Mouse (Mus musculus) MEL (cell line): ENCODE measurements around the gene Il12rb1. TPM values are rescaled to one million over a fixed set of nuclear protein-coding genes. Genes with fewer than 3 reads are reported as not detected.

Source experiments
- DNase-seq: peaks from one replicate; pipeline ENCODE4 v3.0.0; 2011; ENCODE audit warnings: low read depth, low spot score
- H3K27ac ChIP-seq: 2 replicates; pipeline ENCODE4 v1.5.1; 2012; ENCODE audit warnings: low read depth, mild to moderate bottlenecking, control low read depth, low read length, moderate library complexity; ENCODE audit not compliant: control insufficient read depth
- H3K27me3 ChIP-seq, 2 experiments: fragments of 150-350 bp in 1 of 2; sonication (generic) in 1 of 2; 2 replicates each; pipeline ENCODE4 v1.6.1; 2012; ENCODE audit warnings: low read length in 2 of 2, mild to moderate bottlenecking in 2 of 2, improper control_type of control experiment in 1 of 2, moderate library complexity in 1 of 2; ENCODE audit not compliant: insufficient read depth in 2 of 2, control insufficient read depth in 1 of 2
- H3K36me3 ChIP-seq, 2 experiments: 2 replicates each; pipeline ENCODE4 v1.6.1; 2012 to 2014; ENCODE audit warnings: low read length in 2 of 2, improper control_type of control experiment in 1 of 2, inconsistent platforms in 1 of 2, mild to moderate bottlenecking in 1 of 2; ENCODE audit not compliant: insufficient read depth in 2 of 2, control insufficient read depth in 1 of 2
- H3K4me1 ChIP-seq, 2 experiments: fragments of 150-350 bp in 1 of 2; sonication (generic) in 1 of 2; 2 replicates each; pipeline ENCODE4 v1.6.1; 2012; ENCODE audit warnings: low read length in 2 of 2, improper control_type of control experiment in 1 of 2, mild to moderate bottlenecking in 1 of 2; ENCODE audit not compliant: insufficient read depth in 2 of 2, control insufficient read depth in 1 of 2
- H3K4me3 ChIP-seq, 2 experiments: fragments of 150-350 bp in 1 of 2; sonication (generic) in 1 of 2; 2 replicates each; pipeline ENCODE4 v1.5.1; 2012; ENCODE audit warnings: low read depth in 2 of 2, low read length in 2 of 2, mild to moderate bottlenecking in 2 of 2, moderate library complexity in 2 of 2, control low read depth in 1 of 2, improper control_type of control experiment in 1 of 2; ENCODE audit not compliant: control insufficient read depth in 1 of 2, insufficient read depth in 1 of 2
- H3K79me2 ChIP-seq: 2 replicates; pipeline ENCODE4 v1.6.1; 2012; ENCODE audit warnings: mild to moderate bottlenecking, low read length, moderate library complexity; ENCODE audit not compliant: control insufficient read depth, poor library complexity, insufficient read depth
- H3K9ac ChIP-seq: 2 replicates; pipeline ENCODE4 v1.6.1; 2012; ENCODE audit warnings: low read depth, mild to moderate bottlenecking, control low read depth, low read length, moderate library complexity; ENCODE audit not compliant: control insufficient read depth, poor library complexity, severe bottlenecking
- H3K9me3 ChIP-seq: fragments of 150-350 bp; sonication (generic); replicated peaks from 2 replicates; pipeline ENCODE4 v1.6.1; 2012; ENCODE audit warnings: mild to moderate bottlenecking, low read length, improper control_type of control experiment, moderate library complexity; ENCODE audit not compliant: insufficient read depth
- BHLHE40 ChIP-seq: IDR thresholded peaks from 2 replicates; pipeline ENCODE4 v1.6.1; 2012; ENCODE audit warnings: low read depth, mild to moderate bottlenecking, inconsistent platforms, low read length, improper control_type of control experiment, borderline replicate concordance
- CHD2 ChIP-seq: IDR thresholded peaks from 2 replicates; pipeline ENCODE4 v1.6.1; 2011; ENCODE audit warnings: low read length, improper control_type of control experiment
- ELF1 ChIP-seq: IDR thresholded peaks from 2 replicates; pipeline ENCODE4 v1.6.1; 2014; ENCODE audit warnings: low read depth, mild to moderate bottlenecking, inconsistent platforms, low read length, improper control_type of control experiment, moderate library complexity
- ETS1 ChIP-seq: IDR thresholded peaks from 2 replicates; pipeline ENCODE4 v1.6.1; 2012; ENCODE audit warnings: low read depth, mild to moderate bottlenecking, inconsistent platforms, low read length, improper control_type of control experiment, moderate library complexity
- GABPA ChIP-seq: IDR thresholded peaks from 2 replicates; pipeline ENCODE4 v1.6.1; 2012; ENCODE audit warnings: low read depth, mild to moderate bottlenecking, inconsistent platforms, low read length, improper control_type of control experiment, moderate library complexity
- GATA1 ChIP-seq: IDR thresholded peaks from 2 replicates; pipeline ENCODE4 v1.6.1; 2011; ENCODE audit warnings: low read depth, low read length, improper control_type of control experiment
- HCFC1 ChIP-seq: IDR thresholded peaks from 2 replicates; pipeline ENCODE4 v1.6.1; 2012; ENCODE audit warnings: low read depth, mild to moderate bottlenecking, inconsistent platforms, low read length, improper control_type of control experiment, moderate library complexity
- JUND ChIP-seq: IDR thresholded peaks from 2 replicates; pipeline ENCODE4 v1.6.1; 2011; ENCODE audit warnings: low read depth, mild to moderate bottlenecking, improper control_type of control experiment, low read length
- KAT2A ChIP-seq: conservative IDR thresholded peaks from 2 replicates; pipeline ENCODE4 v1.6.1; 2012; ENCODE audit warnings: low read depth, low read length, improper control_type of control experiment, inconsistent platforms
- MAFK ChIP-seq: IDR thresholded peaks from 2 replicates; pipeline ENCODE4 v1.6.1; 2011; ENCODE audit warnings: low read depth, mild to moderate bottlenecking, low read length, improper control_type of control experiment, borderline replicate concordance
- NELFE ChIP-seq: IDR thresholded peaks from 2 replicates; pipeline ENCODE4 v1.6.1; 2011; ENCODE audit warnings: low read depth, low read length, improper control_type of control experiment
- NRF1 ChIP-seq: IDR thresholded peaks from 2 replicates; pipeline ENCODE4 v1.6.1; 2014; ENCODE audit warnings: low read depth, mild to moderate bottlenecking, inconsistent platforms, low read length, improper control_type of control experiment, moderate library complexity; ENCODE audit not compliant: poor library complexity, insufficient read depth, severe bottlenecking
- POLR2A ChIP-seq, 2 experiments: IDR thresholded peaks; 2 replicates each; pipeline ENCODE4 v1.6.1; 2011 to 2012; ENCODE audit warnings: low read length in 2 of 2, mild to moderate bottlenecking in 2 of 2, control low read depth in 1 of 2, improper control_type of control experiment in 1 of 2, low read depth in 1 of 2, moderate library complexity in 1 of 2; ENCODE audit not compliant: control insufficient read depth in 1 of 2, insufficient read depth in 1 of 2, poor library complexity in 1 of 2
- POLR2AphosphoS2 ChIP-seq: IDR thresholded peaks from 2 replicates; pipeline ENCODE4 v1.6.1; 2011; ENCODE audit warnings: low read length, improper control_type of control experiment
- POLR2AphosphoS5 ChIP-seq: IDR thresholded peaks from 2 replicates; pipeline ENCODE4 v1.6.1; 2012; ENCODE audit warnings: low read depth, borderline replicate concordance, mild to moderate bottlenecking, inconsistent platforms, low read length, moderate library complexity, mixed read lengths
- RCOR1 ChIP-seq: IDR thresholded peaks from 2 replicates; pipeline ENCODE4 v1.6.1; 2012; ENCODE audit warnings: low read depth, mild to moderate bottlenecking, inconsistent platforms, low read length, improper control_type of control experiment
- SIN3A ChIP-seq: IDR thresholded peaks from 2 replicates; pipeline ENCODE4 v1.6.1; 2012; ENCODE audit warnings: low read length, improper control_type of control experiment, inconsistent platforms
- SMC3 ChIP-seq: IDR thresholded peaks from 2 replicates; pipeline ENCODE4 v1.6.1; 2011; ENCODE audit warnings: low read depth, low read length, improper control_type of control experiment
- TAL1 ChIP-seq: IDR thresholded peaks from 2 replicates; pipeline ENCODE4 v1.6.1; 2012; ENCODE audit warnings: mild to moderate bottlenecking, inconsistent platforms, low read length, moderate library complexity, mixed read lengths
- TBP ChIP-seq: IDR thresholded peaks from 2 replicates; pipeline ENCODE4 v1.8.0; 2011; ENCODE audit warnings: low read depth, low read length, improper control_type of control experiment
- TCF12 ChIP-seq: IDR thresholded peaks from 2 replicates; pipeline ENCODE4 v1.6.1; 2014; ENCODE audit warnings: low read depth, mild to moderate bottlenecking, inconsistent platforms, low read length, improper control_type of control experiment, moderate library complexity
- UBTF ChIP-seq: IDR thresholded peaks from 2 replicates; pipeline ENCODE4 v1.6.1; 2012; ENCODE audit warnings: low read depth, mild to moderate bottlenecking, inconsistent platforms, low read length, improper control_type of control experiment, moderate library complexity, borderline replicate concordance; ENCODE audit not compliant: insufficient read depth
- ZC3H11A ChIP-seq: IDR thresholded peaks from 2 replicates; pipeline ENCODE4 v1.6.1; 2012; ENCODE audit warnings: low read depth, mild to moderate bottlenecking, inconsistent platforms, low read length, improper control_type of control experiment
- ZMIZ1 ChIP-seq: IDR thresholded peaks from 2 replicates; pipeline ENCODE4 v1.6.1; 2012; ENCODE audit warnings: low read depth, mild to moderate bottlenecking, inconsistent platforms, low read length, improper control_type of control experiment, moderate library complexity
- polyA plus RNA-seq, 2 experiments: library from polyadenylated mRNA; stranded (reverse) in 1 of 2; unstranded in 1 of 2; fragments of >175 nt in 1 of 2; fragments of >200 nt in 1 of 2; gene quantifications; 2 replicates each; pipeline versions ENCODE4 v1.2.1 to v1.2.4; 2012; ENCODE audit warnings: low replicate concordance in 2 of 2, low read depth in 1 of 2; ENCODE audit not compliant: insufficient read length in 2 of 2, insufficient read depth in 1 of 2, missing spikeins in 1 of 2
- total RNA-seq: library from RNA; depleted of rRNA; stranded (reverse); fragments of 300-350 nt; gene quantifications from 2 replicates; pipeline ENCODE4 v1.2.3, GENCODE M21; 2012

The Il12rb1 gene
- total and polyA plus RNA-seq, 3 experiments = 1.2 to 2.2 TPM; not detected in 1

- H3K36me3 ChIP-seq = no peaks in the 10 kb centered on the region; a peak in 1 of 4 replicates
- H3K79me2 ChIP-seq = no peaks in the 10 kb centered on the region; the same call in 1 of the 2 replicates
- peaks cover 0 to 20% of the 10 kb centered on the region in 2 experiments; a peak in 3 of 4 replicates for H3K4me1 ChIP-seq
- no peak overlapping the region for H3K9ac ChIP-seq
- no peak overlapping the region for H3K4me3 ChIP-seq
- no peaks in the 10 kb centered on the region for H3K27me3 ChIP-seq
- no peak for TF ChIP-seq BHLHE40
- TF ChIP-seq SIN3A = no peak
- TF ChIP-seq POLR2AphosphoS2 = no peak
- no peak for TF ChIP-seq POLR2AphosphoS5
- TF ChIP-seq ZMIZ1 = no peak
- H3K9me3 ChIP-seq = no peaks in the 10 kb centered on the region
- DNase-seq = no peak
- no peak overlapping the region for H3K27ac ChIP-seq
Observed at GRCm38 (mm10) chr8:70852595-70853231, 44.5 kb downstream of the Il12rb1 start.

DNA sequence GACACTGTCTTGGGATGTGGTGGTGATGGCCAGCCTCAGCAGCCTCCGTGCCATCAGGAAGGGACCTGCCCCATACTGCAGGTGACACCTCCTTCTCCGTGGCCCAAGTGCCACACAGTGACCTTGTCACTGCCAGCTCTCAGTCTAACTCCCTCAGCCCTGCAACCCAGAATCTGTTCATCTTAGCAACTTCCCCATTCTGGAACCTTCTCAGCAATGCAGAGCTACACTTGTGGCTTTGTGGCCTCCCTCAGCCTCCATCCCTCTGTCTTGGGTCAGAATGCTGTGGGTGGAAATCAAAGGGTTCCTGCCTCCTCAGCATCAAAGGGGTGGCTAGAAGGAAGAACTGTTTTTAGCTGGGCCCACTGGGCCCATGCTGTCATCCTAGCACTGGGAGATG, 45.6 kb downstream of the Il12rb1 start:
- Histone ChIP-seq H3K4me3 (no peak overlapping the region), H3K27ac (no peak overlapping the region)

GRCm38 (mm10) chr8:70856028-70856427, 47.8 kb downstream of the Il12rb1 start:
- Histone ChIP-seq H3K9me3 (no peaks in the 10 kb centered on the region), H3K4me1 (peaks cover 0 to 20% of the 10 kb centered on the region in 2 experiments; a peak in 3 of 4 replicates), H3K27ac (no peak overlapping the region), H3K27me3 (no peaks in the 10 kb centered on the region), H3K9ac (no peak overlapping the region; the same call in 1 of the 2 replicates), H3K4me3 (no peak overlapping the region; a peak in 1 of 4 replicates), H3K36me3 (no peaks in the 10 kb centered on the region; a peak in 1 of 4 replicates), H3K79me2 (no peaks in the 10 kb centered on the region; the same call in 1 of the 2 replicates)
- TF ChIP-seq ZC3H11A = no peak
- TF ChIP-seq MAFK = no peak
- no peak for TF ChIP-seq ELF1
- no peak for TF ChIP-seq TCF12
- no peak for TF ChIP-seq UBTF
- no peak for TF ChIP-seq POLR2A (IDR thresholded peaks at IDR 0.05; ENCODE audit: control insufficient read depth in 1 of 2, insufficient read depth in 1 of 2, low read depth in 1 of 2, low read length in 2 of 2, poor library complexity in 1 of 2)
- no peak for TF ChIP-seq HCFC1
- no peak for TF ChIP-seq NELFE
- TF ChIP-seq GATA1 = no peak
- no peak for TF ChIP-seq JUND
- TF ChIP-seq TAL1 = no peak
- no peak for TF ChIP-seq CHD2
- TF ChIP-seq KAT2A = no peak
- TF ChIP-seq BHLHE40 = no peak
- TF ChIP-seq NRF1 = no peak
- TF ChIP-seq SMC3 = no peak
- no peak for TF ChIP-seq ETS1
- no peak for DNase-seq

More for the DNA sequence above, 45.6 kb downstream of the Il12rb1 start:
- peak; percentile 98 for TF ChIP-seq TBP
- TF ChIP-seq RCOR1 = peak; percentile 68
- TF ChIP-seq GABPA = no peak
- peak; percentile 90; the same call in 1 of the 2 replicates for TF ChIP-seq UBTF
- TF ChIP-seq, all 39 proteins: peak for 3
- DNase-seq = peak; percentile 81
- H3K27me3 ChIP-seq = no peaks in the 10 kb centered on the region
- H3K36me3 ChIP-seq = no peaks in the 10 kb centered on the region; a peak in 1 of 4 replicates
- no peak overlapping the region for H3K9ac ChIP-seq
- H3K79me2 ChIP-seq = no peaks in the 10 kb centered on the region; the same call in 1 of the 2 replicates
- H3K4me1 ChIP-seq = peaks cover 0 to 20% of the 10 kb centered on the region in 2 experiments; a peak in 3 of 4 replicates
- no peaks in the 10 kb centered on the region for H3K9me3 ChIP-seq
